Mouse (Mus musculus) frontal cortex, adult (tissue): ENCODE results near the gene Bcl2.
A peak's percentile ranks its signal among the peaks of the same experiment; 100 is the strongest.

Source experiments
- ATAC-seq: cut with Nextera tagmentation; 2 replicates; pipeline ENCODE4 v1.9.2; 2017; ENCODE audit warnings: mild to moderate bottlenecking, moderate library complexity, mixed read lengths; ENCODE audit not compliant: low TSS enrichment

Gene Bcl2

DNA sequence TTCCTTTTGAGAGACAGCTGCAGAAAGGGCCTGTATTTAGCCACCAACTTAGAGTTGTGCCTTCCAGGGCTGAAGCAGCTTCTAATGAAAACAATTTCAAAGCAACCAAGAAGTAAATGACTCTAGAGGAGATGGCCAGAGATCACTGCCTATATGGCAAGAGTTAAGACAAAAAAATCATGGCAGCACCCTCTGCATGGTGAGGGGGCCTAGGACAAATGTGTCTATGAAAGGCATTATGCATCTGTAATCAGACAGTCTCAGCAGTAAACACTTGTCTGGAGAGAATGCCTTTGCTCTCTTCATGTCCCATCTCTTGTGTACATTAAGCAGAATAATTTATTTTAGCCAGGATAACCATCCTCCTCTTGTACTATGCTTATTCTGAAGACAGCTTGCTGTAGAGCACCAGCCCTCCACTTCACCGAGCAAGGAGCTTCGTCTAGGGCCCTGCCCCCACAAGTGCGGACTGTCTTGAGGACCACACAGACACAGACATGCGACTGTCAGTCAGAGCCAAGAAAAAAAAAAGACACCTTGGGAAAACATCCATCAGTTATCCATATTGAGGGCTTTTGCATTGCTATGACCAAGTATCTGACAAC is 126.1 kb downstream of the Bcl2 start:
- no peak for ATAC-seq

DNA sequence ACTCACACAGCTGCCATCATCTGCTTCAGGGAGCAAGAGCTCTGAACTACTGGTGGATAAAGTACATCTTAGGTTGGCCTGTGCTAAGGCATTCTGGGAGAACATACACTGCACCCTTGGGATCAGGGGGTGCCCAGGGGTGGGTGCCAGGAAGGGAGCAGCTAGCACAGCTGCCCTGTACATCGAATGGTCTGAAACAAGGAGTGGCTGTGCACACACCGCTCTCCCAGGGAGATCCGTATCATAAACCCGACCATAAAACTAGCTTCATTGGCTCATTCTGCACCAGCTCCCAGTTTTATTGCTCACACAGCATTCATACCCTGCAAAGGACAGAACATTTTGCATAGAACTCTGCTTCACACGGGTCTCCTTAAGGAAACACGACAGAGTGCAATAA is 127.3 kb downstream of the Bcl2 start:
- ATAC-seq = peak; percentile 42; the same call in 1 of the 2 replicates

DNA sequence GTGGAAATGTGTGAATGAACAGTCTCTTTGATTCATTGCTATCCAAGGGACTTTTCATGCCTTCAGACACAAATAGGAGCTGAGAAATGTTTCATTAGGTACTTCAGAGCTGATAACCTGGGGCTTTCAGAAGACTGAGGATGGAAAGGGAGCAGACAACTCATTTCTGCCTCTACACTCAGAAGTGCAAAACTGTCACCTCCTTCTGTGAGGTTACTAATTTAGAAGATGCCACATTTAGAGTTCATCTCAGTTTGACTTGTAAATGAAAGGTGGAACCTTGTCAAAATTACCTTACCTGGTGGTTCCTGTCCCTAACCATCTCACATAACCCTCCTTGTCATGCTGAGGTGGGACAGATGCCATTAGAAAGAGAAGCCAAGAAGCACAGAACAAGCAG is 128.7 kb downstream of the Bcl2 start:
- no peak for ATAC-seq

DNA sequence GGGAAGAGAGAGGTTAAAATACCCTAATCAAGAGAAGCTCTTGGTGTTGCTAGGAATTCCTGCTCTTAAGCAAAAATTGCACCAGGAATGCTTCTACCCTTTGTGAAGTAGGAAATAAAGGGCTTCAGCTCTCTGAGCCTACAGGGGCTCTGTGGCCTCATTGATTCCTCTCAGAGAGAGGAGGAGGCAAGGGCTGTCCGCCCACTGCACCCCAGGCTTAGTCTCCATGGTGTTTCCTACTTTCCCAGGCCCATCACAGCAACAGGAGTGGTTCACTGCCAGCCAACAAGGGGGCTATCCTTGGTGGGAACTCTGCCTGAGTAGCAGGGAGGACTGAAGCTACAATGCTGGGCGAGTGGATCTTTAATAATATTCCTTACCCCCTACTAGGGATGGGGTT is 129.2 kb downstream of the Bcl2 start:
- ATAC-seq = no peak

DNA sequence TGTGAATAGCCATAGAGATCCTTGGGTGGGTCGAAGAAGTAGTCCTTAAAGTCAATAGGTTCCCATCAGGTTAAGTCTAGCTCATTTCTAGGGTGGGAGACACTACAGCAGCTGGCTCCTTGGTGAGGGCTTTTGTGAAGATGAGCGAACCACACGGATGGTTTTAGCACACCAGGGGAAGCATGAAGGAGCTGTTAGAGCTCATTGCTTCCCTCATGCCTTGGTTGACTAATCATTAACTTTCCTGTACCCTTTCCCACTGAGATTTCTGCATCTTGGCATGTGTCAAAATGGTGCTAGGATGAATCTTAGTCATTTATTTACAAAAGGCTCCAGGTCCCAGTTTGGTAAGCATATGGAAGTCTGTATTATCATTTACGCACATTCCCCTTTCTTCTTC is 129.8 kb downstream of the Bcl2 start:
- no peak for ATAC-seq

DNA sequence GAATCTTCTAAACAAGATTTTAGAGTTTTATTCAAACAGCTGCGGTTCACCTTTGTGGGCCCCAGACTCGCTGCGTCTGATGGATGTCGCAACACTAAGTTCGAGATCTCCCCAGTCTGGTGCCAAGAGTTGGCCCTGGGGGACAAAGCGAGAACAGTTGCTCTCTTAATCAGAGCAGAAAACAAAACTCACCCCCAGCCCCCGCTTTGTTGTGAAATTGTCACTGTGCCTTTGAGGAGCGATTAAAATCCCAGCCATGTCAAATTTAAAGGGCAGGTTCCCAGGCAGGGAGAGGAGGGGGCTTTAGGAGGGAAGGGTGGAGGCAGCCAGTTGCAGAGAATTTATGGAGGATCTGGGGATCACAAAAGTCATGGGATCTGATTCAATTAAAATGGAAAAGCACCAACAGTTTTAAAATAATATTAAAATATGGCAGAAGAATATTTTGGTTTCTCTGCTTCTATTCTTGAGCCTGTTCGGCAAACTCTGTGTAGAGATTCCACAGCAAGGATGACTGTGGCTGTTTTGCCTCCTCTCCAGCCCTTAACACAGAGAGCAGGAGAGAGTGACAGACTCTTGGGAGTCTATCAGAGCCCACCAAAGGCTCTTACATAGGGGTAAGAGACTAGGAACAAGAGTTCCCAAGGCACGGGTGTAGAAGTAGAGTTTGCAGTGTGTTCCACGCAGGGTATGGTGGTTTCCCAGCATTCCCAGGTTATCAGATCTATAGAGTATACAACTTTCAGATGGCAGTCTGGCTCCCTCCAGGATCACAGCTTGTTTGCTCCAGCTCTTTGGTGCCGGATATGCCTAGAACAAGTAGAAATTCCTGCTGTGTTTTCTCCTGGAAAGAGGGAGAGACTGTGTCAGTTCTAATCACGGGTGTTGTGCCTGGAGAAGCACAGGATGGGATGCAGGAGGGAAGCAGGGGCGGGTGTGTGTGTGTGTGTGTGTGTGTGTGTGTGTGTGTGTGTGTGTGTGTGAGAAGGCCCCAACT is 130.5 kb downstream of the Bcl2 start:
- ATAC-seq = 0 out of 2 replicates have a peak, but pooled peaks have one; percentile 5

DNA sequence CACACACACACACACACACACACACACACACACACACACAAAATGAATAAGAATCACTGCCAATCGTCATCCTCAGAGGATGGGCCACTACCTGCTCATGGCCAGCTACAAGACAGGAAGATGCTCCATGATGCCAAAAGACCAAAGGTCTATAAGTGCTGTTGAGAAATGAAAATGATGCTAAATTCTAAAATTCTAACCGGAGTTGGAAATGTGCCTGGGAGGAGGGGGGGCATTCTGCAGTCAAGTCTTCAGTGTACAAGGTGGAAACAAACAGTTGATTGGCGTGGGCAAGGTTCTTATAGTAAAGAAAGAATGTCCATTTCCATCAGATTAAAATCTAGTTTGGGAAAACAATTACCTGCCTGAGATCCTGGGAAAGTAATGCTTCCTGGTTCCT is 131.3 kb downstream of the Bcl2 start:
- no peak for ATAC-seq

DNA sequence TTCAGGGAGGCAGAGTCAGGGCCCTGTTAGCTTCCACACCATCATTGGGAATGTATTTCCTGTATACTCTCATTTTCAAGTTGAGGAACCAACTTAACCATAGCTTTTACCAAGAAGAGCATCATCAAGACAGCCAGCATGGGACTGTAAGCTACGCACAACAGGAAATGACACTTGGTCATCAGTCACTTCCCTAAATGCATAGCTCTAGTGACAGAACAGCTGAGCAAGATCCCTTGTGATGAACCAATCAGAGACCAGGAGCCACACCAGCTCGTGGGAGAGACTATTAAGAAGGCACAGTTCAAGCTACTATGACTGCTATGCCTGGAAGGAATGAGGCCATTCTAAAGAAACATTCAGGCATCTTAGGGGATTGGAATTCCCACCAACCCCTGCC is 132.3 kb downstream of the Bcl2 start:
- ATAC-seq = no peak

DNA sequence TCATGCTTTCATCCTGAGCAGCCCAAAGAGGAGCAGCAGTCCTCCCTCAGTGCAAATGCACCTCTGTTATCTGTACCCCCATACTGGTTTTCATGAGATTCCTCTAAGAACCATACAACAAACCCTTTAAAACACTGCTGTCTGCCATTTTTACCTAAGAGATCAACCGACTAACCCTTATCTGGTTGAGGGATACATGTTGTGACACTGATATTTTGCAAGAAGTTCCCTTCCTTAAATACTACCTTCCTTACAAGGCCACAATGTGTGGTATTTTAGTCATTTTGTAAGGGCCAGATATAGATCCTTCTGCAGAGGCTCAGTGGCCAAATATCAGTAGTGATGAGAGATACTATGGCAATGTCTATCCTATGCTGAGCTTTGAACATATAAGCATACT is 134.3 kb downstream of the Bcl2 start:
- ATAC-seq = no peak

DNA sequence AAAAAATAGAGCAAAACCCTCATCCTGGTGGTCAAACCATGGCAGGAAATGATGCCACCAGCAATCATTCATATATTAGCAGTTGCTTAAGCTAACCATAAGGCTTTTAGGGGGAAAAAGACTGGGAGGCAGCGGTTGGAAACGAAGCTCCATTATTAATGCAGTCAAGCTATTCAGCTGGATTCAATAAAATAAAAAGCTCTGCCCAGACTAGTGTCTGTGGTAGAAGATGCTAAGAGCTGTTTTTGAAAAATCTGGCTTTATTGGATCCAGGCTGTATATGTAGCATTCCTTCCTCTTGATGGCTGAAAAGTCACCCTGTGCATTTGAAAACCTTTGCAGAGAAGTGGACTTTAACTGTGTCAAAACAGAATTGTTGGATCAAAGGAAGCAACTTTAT is 141.6 kb downstream of the Bcl2 start:
- no peak for ATAC-seq

DNA sequence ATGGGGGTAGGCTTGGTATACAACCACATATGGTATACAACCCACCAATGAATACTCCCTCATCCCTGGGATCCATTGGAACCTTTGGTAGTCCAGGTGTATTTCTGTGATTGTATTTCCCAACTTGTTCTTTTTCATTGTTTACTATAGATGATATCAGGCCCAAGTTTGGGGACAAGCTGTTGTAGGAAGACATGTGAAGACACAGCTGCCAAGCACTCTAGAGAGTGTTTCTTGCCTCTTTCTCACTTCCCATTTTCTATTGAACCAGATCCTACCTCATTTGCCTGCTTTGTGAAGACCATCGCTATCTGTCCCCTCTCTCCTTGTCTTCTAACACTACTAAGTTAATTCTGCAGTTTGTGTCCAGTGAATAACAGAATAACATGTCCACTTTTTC is 143.2 kb downstream of the Bcl2 start:
- ATAC-seq = no peak

DNA sequence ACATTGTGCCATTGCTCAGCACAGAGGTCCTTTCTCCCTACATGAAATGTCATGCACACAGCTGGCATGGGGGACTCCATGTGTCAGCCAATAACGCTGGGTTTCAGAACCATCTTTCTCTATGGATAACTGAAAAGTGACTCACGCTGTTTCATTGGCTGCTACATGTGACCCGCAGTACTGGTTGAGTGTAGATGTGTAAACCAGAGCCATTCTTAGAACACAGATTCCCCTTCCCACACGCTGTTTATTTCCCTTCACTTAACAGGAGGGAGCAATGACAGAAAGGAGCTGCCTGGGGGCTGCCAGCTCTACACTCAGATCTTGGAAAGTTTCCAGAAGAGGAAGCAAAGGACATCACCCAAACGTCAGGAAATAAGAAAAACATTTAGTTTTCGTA is 143.7 kb downstream of the Bcl2 start:
- peak; percentile 54 for ATAC-seq

DNA sequence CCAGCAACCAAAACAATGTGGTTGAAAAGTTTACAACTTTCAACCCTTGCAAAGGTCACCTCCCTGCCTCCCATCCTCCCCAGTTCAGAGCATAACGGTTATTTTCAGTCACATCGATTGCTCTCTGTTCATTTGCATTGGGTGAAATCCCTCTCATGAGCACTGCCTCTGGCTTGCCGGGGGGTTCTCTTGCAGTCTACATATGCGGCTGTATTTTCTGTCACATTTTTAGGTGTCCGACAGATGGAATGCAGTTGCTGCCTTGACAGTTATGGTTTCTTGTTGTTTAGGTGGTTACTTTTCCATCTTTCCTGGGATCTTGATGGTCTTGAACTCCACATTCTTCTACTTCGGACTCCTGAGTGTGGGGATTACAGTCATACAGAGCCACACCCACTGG is 144.4 kb downstream of the Bcl2 start:
- no peak for ATAC-seq

DNA sequence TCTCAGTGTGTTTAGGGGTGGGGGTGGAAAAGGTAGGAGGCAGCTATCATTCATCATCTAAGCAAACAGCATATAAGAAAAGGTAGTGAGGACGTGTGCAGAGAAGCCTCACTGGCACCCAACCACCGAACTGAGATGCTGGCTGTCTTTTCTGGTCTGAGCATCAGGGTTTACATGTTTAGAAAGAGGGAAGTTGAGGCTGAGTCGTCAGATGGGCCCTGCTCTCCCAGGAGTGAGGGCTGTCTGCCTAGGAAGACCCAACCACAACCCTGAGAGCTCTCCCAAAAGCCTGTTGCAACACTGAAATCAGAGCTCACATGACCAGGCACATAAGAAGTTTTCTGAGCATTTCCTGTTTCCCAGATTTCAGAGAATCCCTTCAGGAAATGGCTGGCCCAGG is 145.2 kb downstream of the Bcl2 start:
- no peak for ATAC-seq

DNA sequence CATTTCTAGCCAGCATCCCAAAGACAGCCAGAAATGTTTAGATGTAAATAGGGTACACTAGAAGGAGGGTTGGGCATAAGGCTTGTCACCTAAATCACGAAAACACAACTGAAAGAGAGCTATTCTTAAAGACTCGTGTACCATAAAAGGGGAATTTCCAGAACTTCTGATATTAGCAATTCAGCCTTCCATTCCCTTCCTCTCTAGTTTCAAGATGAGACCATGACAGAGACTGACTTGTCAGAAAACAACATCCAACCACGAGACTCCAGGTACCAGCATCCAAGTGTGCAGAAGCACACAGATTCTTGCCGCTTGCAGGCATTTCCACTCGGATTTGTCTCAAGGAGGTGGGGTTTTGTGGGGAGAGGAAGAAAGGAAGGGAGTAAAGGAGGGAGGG is 146.6 kb downstream of the Bcl2 start:
- ATAC-seq = no peak

DNA sequence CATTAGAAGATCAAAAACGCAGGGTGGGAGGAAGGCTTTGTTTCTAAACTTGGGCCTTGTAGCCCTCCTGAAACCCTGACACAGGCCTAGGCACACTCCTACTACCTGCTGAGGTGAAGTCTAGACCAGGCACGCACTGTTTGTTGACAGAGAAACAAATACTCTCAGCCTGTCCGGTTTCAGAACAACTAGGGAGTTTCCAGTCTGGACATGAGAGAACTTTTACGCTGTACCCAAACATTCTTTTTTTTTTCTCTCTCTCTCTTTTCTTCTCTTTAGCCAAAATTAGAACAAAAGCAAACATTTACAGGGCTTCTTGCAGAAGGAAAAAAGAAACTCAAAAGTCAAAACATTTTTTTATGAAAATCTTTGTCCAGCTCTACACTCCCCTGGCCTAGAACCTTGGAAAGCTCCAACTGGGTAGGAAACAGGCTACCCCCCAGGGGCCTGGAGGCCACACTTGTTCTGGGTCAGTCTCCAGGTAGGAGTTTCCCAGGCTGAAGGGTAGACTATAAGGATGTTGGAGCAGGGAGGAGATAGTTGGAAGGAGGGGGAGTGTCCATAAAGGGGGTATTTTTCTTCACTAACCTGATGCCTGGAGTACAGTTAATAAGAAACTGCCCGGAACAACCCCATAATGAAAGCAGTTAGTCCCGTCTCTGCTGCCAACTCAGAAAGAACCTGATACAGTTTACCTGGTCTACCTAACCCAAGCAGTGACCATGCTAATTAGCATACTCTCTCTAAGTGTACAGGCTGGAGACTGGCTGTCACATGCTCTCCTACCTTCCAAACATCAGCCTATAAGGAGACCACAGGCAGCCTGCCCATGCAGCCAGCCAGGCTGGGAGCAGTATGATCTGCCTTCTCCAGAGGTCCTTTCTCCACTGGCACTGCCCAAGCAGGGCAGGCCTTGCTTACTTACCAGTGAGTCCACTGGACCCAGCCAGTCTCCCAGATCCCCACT is 147.7 kb downstream of the Bcl2 start:
- ATAC-seq = no peak

DNA sequence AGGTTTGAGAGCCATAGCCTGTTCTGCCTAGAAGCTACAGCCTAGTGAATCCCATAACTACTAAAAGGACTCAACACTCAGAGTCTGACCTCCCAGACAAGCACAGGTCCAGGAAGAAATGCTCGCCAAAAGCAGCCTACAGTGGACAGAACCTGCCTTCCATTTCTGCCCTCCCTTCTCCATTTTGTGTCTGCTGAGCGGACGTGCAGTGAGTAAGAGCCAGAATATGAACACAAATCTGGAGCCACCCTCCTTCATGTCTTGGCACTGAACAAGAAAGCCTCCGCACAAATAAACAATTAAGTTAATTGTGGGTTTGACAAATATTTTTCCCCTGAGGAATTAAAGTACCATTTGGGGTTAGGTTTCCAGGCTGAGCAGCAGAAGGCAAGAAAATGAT is 148.8 kb downstream of the Bcl2 start:
- no peak for ATAC-seq

DNA sequence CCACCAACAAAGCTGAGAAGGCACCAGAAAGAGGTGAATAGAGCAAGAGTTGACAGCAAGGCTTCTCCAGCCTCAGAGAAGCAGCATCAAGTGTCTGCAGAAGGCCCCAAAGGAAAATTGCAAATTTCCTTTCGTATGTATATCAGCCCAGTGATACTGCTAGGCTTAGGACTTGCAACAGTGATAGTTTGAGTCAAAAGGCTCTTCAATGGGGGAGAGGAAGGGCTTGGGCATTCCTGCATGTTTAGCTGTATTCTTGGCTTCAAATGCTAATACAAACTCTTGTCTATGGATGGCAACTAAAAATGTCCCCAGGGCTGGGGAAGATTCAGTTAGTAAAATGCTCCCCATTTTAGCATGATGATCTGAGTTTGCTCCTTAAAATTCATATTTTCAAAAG is 149.6 kb downstream of the Bcl2 start:
- ATAC-seq = no peak

DNA sequence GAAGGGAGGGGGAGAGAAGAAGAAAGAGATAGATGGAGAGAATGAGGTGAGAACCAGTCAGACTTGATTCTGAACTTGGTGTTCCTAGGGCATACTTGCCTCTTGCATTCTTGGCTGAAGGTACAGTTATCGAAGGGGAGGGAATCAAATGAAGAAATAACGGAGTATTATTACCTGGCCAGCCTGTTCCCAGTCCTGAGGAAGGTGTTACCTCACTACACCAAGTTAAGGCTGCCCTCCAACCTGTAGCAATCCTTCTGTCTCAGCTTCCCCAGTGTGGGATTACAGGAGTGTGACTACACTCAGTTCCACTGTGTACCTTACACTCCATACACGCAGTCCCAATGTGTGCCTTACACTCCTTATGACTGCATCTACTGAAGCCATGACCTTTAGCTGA is 151.3 kb downstream of the Bcl2 start:
- ATAC-seq = no peak

DNA sequence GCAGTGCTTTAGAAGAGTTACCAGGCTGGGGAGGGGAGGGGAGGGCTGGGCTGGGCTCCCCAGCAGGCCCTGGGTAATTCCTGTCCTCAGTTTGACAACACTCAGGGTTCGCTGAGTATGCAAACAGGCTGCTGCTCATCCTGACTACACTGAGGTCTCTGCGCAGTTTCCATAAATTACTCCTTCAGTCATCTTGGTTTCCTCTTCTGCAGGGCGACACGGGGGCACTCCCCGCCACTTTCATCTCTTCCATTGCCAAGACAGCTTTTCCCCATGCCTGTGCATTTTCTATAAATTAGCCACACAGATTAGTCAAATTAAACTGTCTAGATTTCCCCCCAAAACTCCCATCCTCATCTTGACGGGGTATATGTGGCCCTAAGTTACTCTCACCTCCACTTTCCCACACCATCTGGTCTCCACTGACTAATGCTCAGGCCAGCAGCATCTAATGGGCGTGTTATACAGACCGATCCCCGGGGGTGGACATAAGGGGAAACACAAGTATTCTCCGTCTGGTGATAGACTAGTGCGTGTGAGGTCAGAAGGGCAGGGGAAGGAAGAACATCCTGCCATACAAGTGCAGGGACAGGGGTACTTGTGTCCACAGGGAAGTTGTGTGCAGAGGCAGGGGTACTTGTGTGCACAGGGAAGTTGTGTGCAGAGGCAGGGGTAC is 152.9 kb downstream of the Bcl2 start:
- ATAC-seq = no peak

DNA sequence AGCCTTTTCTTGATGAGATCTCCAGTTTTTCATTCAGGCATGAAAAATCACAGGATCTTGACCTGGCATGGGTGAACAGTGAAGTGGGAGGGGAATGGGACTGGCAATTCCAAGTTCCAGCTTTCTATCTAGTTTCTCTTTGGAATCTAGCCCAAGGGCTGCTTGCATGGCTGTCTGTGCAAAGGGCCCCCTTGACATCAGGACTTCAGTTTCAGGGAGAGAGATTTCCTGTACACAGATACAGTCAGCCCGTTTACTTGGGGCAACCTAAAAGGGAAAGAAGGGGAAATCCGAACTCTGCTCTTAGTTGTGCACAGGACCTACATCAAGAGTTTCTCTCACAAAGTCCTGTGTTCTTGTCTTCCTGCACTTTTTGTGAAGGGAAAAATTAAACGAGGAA is 154.0 kb downstream of the Bcl2 start:
- no peak for ATAC-seq
